Mouse (Mus musculus): ENCODE results near the gene Pdlim5.
A peak's percentile ranks its signal among the peaks of the same experiment; 100 is the strongest.
"Not testable (repeated sequence)": the region's sequence is repeated elsewhere in the genome, so short reads cannot be mapped to it uniquely, and the experiment has no call there.

The Pdlim5 gene

DNA sequence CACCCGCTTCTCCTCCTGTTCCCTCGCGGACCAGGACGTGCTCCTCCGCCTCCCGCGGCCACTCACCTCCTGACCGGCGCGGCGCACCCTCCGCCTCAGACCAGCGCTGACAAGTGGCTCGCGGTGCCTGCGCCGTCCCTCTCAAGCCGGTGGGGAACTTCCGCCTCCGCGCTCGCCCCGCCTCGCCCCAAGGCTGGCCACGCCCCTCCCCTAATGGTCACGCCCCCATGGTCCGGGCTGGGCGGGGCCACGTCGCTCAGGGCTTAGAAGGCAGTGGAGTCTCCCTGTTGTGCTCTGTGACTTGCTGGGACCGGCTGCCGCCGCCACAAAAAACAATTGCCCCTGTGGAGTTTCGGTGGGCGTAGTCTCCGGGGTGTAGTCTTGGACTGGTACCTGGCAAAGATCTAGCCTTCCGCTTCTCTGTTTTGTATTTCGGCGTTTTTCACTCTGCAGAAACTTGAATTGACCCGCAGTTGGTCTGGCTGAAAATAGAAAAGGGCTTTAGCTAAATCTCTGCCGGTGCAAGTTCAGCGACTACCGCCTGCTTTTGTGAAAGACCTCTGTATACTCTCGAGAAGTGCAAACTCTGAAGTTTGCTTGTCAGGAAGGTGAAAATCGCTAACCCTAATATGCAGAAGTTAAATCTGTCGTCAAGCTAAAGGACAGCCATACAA is at the start of gene Pdlim5:
Gene Pdlim5 (minus strand): TSS at position 177 of the 674 bp plus-strand sequence.
- DNase-seq (ENCODE audit: low spot score): peak; percentile 97

DNA sequence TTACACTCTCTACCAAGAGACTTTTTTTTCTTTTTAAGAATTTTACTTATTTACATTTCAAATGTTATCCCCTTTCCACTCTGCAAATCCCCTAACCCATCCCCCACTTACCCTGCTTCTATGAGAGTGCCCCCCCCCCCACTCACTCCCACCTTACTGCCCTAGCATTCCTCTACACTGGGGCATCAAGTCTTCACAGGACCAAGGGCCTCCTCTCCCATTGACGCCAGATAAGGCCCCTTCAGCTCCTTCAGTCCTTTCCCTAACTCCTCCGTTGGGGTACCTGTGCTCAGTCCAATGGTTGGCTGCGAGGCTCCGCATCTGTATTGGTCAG is 48.2 kb upstream of the Pdlim5 start:
- no peak for DNase-seq (ENCODE audit: low spot score)

- peak; percentile 82 for DNase-seq (ENCODE audit: low spot score)
These were observed 47.7 kb upstream of the Pdlim5 start for GRCm38 (mm10) chr3:142443006-142443709.

GRCm38 (mm10) chr3:142442161-142442560 is 46.7 kb upstream of the Pdlim5 start:
- DNase-seq (ENCODE audit: low spot score): no peak

DNA sequence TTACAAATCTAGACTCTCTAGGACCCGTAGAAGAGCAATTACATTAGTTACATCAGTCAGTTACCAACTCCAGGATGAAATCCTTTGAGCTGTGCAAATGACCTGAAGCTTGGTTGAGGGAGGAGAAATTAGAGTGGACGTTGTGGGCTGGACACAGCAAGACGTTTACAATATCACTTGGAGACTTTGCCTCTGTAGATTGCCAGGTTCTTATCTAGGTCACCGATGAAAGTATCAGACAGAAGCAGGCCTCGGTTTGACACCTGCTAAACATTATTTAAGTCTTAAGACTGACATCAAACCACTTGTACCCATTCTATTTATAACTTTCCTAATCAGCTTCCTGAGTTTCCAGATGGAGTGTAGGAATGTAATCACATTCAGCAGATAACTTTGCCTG is 45.6 kb upstream of the Pdlim5 start:
- DNase-seq (ENCODE audit: low spot score): no peak

- no peak for DNase-seq (ENCODE audit: low spot score)
These were observed 44.7 kb upstream of the Pdlim5 start for GRCm38 (mm10) chr3:142440191-142440590.

GRCm38 (mm10) chr3:142439591-142440093 is 44.1 kb upstream of the Pdlim5 start:
- no peak for DNase-seq (ENCODE audit: low spot score)

DNA sequence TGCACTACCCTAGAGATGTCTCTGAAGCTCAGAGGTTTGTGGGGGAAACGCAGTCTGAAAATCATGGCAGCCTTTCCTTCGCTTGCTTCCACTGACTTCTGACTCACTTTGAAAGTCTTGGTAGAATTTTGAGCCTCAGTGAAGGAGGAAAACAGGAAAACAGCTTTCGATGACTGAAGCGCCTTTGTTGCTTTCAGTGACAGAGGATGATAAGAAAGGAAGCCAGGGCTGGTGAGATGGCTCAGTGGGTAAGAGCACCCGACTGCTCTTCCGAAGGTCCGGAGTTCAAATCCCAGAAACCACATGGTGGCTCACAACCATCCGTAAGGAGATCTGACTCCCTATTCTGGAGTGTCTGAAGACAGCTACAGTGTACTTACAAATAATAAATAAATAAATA is 43.1 kb upstream of the Pdlim5 start:
- not testable (repeated sequence) for DNase-seq (ENCODE audit: low spot score)

- no peak for DNase-seq (ENCODE audit: low spot score)
These were observed 41.3 kb upstream of the Pdlim5 start for GRCm38 (mm10) chr3:142436824-142437223.

GRCm38 (mm10) chr3:142436212-142436611 is 40.7 kb upstream of the Pdlim5 start:
- DNase-seq (ENCODE audit: low spot score): no peak

DNA sequence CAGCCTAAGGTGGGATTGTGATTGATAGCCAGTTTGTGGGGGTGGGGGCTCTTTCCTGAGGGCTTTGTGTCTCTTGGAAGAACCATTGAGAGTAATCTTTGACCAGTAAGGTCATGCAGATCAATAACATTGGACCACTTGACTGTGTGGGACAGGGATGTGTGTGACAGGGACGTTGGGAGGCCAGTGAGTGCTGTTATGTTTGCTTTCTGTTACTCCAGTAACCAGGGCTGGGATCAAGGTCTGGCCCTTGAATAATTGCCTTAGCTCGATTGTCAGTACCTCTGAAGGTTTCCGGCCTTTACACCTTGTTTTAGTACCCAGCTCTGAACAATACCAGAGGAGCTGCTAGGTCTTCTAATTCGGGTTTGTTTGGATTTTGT is 39.3 kb upstream of the Pdlim5 start:
- DNase-seq (ENCODE audit: low spot score): no peak

DNA sequence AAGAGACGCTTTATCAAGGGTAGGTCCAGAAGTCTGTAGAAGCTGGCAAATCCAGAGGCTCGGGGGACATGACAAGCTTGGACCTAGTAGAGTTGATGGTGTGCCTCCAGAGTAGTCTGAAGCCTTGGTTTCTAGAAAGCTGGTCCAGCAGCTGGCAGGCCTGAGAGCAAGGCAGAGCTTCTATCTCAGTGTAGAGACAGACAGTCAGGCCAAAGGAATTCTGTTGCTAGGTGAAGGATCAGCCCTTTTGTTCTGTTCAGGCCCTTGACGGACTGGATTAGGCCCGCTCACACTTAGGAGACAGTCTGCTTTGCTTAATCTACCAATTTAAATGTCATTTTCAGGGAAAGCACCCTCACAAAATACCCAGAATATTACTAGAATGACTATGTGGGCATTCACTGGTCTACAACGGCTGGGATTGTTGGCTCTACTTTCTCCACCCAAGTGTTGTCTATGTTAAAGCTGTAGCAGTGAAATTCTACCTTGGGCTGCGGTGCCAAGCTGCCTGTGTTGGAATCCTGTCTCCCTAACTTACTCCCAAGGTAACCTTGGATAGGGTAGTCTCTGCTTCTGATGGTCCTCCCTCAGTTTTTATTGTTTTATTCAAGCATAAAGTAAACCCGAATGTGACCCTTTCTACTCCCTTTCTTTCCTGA is 38.8 kb upstream of the Pdlim5 start:
- DNase-seq (ENCODE audit: low spot score): no peak

DNA sequence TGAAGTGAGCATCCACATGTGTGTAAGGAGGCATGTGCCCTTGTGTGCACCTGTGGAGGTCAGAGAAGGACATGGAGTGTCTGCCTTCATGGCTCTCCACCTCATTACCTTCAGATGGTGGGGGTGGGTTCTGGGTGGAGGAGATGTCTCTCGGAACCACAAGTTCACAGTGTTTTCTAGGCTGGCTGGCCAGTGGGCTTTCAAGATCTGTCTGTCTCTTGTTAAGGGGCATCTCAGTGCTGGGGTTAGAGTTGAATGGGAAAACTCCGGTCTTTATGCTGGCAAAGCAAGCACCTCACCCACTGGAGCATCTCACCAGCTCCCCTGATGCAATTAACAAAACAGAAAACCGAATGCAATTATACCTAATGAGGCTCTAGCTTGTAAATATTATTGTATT is 36.0 kb upstream of the Pdlim5 start:
- DNase-seq (ENCODE audit: low spot score): no peak

GRCm38 (mm10) chr3:142430048-142430447 is 34.6 kb upstream of the Pdlim5 start:
- DNase-seq (ENCODE audit: low spot score): no peak

GRCm38 (mm10) chr3:142426806-142427205 is 31.3 kb upstream of the Pdlim5 start:
- DNase-seq (ENCODE audit: low spot score): no peak

- no peak for DNase-seq (ENCODE audit: low spot score)
These were observed 28.6 kb upstream of the Pdlim5 start for GRCm38 (mm10) chr3:142424134-142424533.

DNA sequence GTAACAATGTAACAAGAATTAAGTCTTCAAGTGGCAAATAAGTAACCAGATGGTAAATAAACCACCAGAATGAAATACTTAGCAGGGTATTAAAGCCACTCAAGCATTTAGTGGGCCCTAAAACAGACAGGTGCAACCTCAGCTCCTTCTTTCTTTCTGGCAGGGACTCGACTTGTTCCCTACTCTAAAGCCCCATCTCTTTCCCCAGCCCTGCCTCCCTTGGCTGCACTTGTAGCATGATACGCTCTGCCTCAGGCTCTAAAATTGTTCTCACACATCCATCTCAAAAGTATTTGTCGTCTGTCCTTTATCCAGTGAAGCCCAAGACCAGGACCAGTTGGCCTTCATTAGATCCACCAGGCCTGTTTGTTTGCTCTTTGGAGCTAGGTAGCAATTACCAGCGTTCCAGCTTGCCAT is 28.0 kb upstream of the Pdlim5 start:
- no peak for DNase-seq (ENCODE audit: low spot score)

GRCm38 (mm10) chr3:142422229-142422628 is 26.7 kb upstream of the Pdlim5 start:
- DNase-seq (ENCODE audit: low spot score): no peak

GRCm38 (mm10) chr3:142421470-142421869 is 26.0 kb upstream of the Pdlim5 start:
- DNase-seq (ENCODE audit: low spot score): no peak

DNA sequence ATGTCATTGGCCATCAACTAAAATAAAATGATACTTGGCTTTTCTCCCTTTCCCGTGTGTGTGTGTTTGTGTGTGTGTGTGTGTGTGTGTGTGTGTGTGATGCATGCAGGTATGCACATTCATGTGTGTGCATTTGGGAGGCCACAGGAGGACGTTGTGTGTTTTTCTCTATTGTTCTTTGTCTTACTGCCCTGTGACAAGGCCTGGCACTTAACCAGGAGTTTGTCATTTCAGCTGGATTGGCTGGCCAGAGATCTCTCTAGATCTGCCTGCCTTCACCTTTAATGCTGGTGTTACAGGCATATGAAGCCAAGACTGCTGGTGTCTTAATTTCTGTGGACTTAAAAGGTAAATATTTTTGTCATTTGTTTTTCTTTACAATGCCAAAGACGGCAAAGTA is 22.5 kb upstream of the Pdlim5 start:
- DNase-seq (ENCODE audit: low spot score): no peak

GRCm38 (mm10) chr3:142413345-142413885 is 17.9 kb upstream of the Pdlim5 start:
- DNase-seq (ENCODE audit: low spot score): no peak

DNA sequence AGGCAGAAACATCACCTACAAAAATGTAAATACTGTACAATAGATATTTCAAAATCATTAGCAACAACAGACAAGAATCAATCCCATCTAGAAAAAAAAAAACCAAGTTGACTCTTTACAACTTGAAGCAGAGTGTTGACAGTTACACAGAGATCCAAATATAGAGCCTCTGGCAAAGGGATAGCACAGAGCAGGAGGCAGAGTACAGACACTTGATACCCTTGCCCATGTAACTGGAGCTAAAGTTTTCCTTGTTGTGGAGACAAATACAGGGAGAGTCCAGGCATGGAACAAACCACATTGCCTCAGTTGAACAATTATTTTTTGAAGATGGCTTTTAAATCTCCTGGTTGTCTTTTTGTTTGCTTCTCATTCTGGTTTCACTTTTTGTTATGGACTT is 15.4 kb upstream of the Pdlim5 start:
- no peak for DNase-seq (ENCODE audit: low spot score)
